Mouse (Mus musculus) A20 (cell line): ENCODE results near the gene H2al1b.
"Not testable (repeated sequence)": the region's sequence is repeated elsewhere in the genome, so short reads cannot be mapped to it uniquely, and the experiment has no call there.

Source experiments
- DNase-seq: peaks from one replicate; pipeline ENCODE4 v3.0.0-alpha.2; 2011; ENCODE audit warnings: low read depth, low spot score

H2al1b gene

DNA sequence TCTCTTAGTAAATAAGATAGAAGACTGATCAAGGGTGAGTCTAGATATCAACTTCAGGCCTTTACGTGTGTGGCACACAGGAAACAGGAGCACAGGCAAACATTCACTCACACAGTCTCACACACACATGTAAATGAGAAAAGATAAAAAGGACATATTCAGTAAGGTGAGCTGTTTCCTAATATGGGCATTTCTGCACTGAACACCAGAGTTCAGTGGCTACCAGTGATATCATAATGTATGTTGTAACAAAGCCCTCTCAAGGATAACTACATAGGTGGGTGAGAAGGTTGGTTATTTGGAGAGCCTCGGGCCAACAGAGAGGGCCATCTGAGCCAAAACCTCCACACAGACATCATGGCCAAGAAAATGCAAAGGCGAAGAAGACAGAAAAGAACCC, at the start of gene H2al1b:
TSS of gene H2al1b (plus strand) at position 301 of the 400 bp plus-strand sequence.
- DNase-seq = not testable (repeated sequence)

DNA sequence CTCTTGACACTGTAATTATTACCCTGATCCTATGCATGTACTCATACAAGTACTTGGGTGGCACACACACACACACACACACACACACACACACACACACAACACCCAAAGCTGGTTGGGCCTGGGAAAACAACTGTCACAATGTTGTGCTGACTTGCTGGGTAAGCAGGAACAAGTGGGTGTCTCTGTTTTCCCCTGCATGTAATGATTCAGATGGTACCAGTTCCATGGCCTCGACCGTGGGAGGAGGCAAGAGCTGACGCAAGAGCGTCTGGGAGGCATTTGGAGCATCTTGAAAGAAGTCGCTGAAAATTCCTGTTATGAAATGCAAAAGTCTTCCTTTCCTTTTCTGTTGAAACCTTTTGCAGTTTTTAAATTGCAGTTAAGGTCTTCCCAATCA, 48.2 kb upstream of the H2al1b start:
- no peak for DNase-seq

DNA sequence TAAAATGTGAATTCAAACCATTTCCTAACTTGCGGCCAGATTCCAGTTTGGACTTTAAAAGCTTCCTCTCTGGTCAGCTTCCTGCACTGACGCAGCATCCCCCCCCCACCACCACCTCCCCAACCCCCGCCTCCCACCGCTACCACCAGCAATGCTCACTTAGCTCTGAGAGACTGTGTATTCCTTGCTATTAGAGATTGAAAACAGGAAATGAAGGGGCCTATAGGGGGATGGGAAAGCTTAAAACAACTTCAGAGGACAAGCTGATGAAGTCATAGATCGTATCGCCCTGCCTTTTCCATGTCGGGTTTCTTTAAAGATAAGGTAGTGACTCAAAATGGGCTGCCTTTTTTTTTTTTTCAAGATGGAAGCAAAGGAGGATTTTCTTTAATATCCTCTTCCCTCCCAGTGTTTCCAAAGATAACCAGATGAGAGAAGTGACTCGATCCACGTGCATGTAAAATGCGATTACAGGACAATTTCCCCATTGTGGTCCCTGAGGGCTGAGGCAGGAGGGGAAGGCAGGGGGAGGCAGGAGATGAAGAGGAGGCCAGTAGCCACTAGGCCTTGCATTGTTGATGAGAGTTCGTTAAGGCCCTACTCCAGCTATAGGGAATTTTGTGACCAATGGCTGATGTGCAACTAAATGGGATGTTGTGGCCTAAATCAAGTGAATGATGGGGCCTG, 47.6 kb upstream of the H2al1b start:
- no peak for DNase-seq

DNA sequence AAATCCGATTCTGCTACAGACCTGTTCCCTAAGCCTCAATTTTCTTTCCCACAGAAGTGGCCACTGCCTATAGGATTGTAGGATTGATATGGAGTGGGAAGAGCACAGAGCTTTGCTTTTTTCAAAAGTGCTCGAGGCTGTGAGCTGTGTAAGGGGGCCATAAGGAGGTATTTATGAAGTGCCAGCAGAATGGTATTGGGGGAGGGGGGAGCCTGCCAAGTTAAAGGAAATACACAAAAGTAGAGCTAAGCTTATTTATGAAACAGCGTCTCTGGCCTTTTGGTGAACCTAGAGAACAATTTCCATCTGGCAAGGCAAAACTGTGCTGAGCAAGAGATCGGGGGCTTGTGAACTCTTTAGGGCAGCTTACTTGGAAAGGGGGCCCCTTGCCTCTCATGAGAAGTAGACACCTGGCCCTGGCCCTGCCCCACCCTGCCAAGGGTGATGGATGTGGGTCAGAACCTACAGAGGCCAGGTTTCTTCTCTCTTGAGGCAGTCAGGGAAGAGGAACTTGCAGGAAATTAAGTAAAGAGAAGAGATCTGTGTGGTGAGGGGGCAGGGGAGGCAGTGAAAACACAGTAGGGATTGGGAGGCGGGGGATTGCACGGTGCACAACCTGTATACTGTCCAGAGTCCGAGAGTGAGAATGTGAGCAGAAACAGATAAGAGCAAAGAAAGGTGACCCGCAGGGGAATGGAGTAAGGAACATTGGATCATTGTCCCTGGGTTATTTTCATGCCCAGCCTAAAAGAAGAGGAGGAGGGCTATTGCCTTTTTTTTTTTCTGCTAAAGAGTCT, 46.5 kb upstream of the H2al1b start:
- DNase-seq = no peak

DNA sequence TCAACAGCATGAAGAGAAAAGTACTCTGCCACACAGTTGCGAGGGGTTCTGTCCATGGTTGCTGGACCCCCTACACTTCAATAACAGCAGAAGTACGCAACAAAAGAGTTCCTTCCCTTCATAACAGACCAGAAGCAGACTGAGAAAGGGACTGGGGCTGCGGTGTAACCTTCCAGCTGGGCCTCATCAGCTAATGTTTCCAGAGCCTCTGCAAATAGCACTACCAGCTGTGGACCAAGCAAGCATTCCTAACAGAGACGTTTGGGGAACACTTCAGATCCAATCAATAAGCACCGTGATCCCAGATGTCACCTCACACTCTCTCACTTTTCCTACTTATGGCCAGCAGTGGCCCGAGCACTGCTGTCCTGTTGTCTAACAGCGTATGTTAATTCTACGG, 37.3 kb upstream of the H2al1b start:
- no peak for DNase-seq

DNA sequence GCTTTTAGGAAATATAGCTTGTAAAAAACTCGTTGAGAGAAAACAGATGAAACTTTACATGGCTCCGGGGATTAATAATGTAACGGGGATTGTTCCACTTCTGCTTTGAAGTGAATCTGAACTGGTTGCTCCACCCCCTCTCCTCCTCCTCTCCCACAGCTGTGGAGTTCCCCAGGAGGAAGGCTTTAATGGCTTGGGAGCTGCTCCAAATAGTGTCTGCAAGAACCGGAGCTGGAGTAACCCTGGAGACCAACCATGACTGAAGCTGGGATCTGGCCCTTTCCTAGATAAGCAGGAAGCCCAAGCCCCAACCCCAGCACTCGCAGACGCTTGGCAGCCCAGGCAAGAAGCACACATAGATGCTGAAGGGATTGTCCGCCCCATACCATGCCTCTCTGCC, 34.4 kb upstream of the H2al1b start:
- DNase-seq = no peak

DNA sequence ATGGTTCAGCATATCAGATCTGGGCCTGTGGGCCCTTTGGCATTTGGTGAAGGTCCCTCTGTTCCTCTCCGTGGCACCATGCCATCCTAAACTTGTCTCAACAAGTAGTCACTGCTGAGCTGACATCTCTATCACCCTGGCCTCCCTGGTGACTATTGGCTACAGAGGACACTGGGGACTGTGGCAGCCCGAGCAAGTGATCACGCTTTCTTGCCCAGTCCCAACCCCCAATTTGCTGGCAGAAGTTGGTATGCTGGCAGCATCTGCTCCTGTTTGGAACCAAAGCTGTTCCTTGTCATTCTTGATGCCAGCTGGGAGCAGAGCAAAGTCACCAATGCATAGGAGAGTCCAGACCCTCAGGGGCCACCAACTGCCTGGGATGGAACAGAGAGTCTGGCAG, 33.2 kb upstream of the H2al1b start:
- DNase-seq = no peak

DNA sequence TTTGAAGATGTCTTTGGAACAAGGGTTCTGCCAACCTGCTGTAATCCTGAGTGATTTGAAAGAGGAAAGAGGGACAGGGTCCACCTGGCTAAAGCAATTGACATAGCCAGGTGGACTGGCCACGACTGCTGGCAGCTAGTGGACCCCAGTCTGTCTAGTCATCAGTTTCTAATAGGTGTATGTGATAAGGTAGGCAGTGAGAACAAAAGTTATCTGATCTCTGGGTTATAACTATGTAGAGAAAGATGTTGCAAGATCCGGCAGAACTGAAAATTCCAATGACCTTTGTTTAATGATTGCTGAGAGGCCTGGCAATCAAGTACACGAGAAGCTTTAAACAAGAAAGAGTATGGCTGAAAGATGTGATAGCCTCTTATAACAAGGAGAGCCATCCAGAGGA, 29.0 kb upstream of the H2al1b start:
- DNase-seq = no peak

DNA sequence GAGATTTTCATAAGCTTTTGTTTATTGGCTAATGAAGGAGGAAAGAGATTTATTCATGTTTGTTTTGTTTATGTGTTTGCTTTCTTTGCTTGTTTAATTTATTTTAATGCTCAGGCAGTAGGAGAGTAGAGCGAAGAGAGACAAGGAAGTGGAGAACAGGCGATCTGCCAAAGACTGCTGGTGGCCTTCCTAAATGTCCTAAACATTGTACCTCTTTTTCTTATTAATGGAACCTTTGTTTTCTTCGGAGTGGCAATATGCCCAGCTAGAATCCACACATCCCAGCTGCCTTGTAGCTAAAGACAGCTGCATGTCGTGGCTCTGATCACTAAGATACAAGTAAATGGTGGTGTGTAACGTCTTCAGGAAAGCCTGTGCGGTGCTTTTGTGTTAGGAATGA, 25.1 kb upstream of the H2al1b start:
- no peak for DNase-seq

DNA sequence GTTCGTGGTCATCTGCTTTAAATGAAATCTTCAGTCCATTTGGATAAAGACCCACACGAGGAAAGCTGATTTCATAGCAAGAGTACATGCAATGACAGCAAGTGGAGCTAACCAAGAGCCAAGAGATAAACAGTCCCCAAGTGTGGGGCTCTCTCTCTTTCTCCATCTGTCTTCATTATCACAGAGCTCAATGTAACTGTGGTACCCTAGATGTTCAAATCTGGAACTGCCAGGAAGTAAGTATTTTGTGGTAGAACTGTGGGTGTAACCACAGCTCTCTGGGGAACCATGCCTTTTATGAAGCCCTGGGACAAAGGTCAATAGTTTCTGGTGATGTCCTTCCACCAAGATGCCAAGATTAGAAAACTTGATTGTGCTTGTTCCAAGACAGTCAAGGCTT, 21.5 kb upstream of the H2al1b start:
- no peak for DNase-seq

DNA sequence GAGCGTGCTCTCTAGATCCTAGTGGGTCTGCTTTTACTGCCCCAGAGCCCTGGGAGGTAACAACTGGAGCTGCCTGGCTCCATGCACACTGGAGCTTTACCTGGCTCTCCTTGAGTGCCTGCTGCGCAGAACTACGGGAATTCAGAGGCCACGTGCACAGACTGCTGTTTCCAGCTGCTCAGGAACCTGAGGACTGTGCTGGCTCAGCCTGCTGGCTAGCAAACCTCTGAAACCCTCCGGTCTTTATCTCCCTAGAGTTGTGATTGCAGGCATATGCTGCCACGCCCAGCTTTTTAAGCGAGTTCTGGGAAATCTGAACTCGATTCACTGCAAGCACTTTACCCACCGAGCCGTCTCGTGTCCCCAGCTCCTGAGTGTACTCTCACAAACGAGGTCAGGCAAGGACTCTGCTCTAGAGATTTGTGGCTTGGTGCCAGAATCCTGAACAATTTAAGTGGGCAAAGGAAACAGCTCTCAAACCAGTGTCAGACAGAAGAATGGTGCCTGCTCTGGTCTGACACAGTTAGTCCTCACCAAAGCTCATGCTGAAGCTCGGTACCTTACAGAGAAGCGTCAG, 13.8 kb upstream of the H2al1b start:
- no peak for DNase-seq

DNA sequence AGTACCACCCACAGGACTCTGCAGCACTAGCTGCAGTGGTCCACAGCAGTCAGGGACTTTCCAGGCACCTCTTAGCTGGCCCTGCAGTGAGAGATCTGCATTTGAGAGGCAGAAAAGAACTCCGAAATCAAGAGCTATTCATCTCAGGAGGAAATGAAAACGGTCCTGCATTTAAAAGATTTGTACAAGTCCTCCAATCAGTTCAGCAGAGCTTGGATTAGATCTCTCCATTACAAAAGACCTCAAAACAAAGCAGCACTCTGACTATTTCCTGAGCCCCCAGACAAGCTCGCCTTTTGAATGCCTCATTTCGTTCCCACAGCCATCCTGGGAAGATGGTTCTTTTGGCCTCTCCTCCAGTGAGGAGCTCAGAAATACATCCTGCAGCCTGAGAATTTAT, 13.0 kb upstream of the H2al1b start:
- DNase-seq = no peak

DNA sequence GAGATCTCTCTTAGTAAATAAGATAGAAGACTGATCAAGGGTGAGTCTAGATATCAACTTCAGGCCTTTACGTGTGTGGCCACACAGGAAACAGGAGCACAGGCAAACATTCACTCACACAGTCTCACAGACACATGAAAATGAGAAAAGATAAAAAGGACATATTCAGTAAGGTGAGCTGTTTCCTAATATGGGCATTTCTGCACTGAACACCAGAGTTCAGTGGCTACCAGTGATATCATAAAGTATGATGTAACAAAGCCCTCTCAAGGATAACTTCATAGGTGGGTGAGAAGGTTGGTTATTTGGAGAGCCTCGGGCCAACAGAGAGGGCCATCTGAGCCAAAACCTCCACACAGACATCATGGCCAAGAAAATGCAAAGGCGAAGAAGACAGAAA, 3.3 kb upstream of the H2al1b start, which contains the start of gene H2al1a:
TSS of gene H2al1a (plus strand) at position 301 of the 400 bp plus-strand sequence.
- not testable (repeated sequence) for DNase-seq

DNA sequence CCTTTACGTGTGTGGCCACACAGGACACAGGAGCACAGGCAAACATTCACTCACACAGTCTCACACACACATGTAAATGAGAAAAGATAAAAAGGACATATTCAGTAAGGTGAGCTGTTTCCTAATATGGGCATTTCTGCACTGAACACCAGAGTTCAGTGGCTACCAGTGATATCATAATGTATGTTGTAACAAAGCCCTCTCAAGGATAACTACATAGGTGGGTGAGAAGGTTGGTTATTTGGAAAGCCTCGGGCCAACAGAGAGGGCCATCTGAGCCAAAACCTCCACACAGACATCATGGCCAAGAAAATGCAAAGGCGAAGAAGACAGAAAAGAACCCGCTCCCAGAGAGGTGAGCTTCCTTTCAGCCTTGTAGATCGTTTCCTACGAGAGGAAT, 3.1 kb downstream of the H2al1b start, which contains the start of gene H2al1c:
TSS of gene H2al1c (plus strand) at position 301 of the 400 bp plus-strand sequence.
- DNase-seq = not testable (repeated sequence)

DNA sequence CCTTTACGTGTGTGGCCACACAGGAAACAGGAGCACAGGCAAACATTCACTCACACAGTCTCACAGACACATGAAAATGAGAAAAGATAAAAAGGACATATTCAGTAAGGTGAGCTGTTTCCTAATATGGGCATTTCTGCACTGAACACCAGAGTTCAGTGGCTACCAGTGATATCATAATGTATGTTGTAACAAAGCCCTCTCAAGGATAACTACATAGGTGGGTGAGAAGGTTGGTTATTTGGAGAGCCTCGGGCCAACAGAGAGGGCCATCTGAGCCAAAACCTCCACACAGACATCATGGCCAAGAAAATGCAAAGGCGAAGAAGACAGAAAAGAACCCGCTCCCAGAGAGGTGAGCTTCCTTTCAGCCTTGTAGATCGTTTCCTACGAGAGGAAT, 6.3 kb downstream of the H2al1b start, which contains the start of gene H2al1d:
TSS of gene H2al1d (plus strand) at position 301 of the 400 bp plus-strand sequence.
- not testable (repeated sequence) for DNase-seq

DNA sequence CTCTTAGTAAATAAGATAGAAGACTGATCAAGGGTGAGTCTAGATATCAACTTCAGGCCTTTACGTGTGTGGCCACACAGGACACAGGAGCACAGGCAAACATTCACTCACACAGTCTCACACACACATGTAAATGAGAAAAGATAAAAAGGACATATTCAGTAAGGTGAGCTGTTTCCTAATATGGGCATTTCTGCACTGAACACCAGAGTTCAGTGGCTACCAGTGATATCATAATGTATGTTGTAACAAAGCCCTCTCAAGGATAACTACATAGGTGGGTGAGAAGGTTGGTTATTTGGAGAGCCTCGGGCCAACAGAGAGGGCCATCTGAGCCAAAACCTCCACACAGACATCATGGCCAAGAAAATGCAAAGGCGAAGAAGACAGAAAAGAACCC, 9.4 kb downstream of the H2al1b start, which contains the start of gene H2al1e:
TSS of gene H2al1e (plus strand) at position 301 of the 400 bp plus-strand sequence.
- not testable (repeated sequence) for DNase-seq

DNA sequence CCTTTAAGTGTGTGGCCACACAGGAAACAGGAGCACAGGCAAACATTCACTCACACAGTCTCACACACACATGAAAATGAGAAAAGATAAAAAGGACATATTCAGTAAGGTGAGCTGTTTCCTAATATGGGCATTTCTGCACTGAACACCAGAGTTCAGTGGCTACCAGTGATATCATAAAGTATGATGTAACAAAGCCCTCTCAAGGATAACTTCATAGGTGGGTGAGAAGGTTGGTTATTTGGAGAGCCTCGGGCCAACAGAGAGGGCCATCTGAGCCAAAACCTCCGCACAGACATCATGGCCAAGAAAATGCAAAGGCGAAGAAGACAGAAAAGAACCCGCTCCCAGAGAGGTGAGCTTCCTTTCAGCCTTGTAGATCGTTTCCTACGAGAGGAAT, 12.6 kb downstream of the H2al1b start, which contains the start of gene H2al1f:
TSS of gene H2al1f (plus strand) at position 301 of the 400 bp plus-strand sequence.
- not testable (repeated sequence) for DNase-seq

DNA sequence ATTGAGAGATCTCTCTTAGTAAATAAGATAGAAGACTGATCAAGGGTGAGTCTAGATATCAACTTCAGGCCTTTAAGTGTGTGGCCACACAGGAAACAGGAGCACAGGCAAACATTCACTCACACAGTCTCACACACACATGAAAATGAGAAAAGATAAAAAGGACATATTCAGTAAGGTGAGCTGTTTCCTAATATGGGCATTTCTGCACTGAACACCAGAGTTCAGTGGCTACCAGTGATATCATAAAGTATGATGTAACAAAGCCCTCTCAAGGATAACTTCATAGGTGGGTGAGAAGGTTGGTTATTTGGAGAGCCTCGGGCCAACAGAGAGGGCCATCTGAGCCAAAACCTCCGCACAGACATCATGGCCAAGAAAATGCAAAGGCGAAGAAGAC, 15.7 kb downstream of the H2al1b start, which contains the start of gene H2al1g:
TSS of gene H2al1g (plus strand) at position 301 of the 400 bp plus-strand sequence.
- not testable (repeated sequence) for DNase-seq

DNA sequence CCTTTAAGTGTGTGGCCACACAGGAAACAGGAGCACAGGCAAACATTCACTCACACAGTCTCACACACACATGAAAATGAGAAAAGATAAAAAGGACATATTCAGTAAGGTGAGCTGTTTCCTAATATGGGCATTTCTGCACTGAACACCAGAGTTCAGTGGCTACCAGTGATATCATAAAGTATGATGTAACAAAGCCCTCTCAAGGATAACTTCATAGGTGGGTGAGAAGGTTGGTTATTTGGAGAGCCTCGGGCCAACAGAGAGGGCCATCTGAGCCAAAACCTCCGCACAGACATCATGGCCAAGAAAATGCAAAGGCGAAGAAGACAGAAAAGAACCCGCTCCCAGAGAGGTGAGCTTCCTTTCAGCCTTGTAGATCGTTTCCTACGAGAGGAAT, 19.0 kb downstream of the H2al1b start, which contains the start of gene H2al1h:
TSS of gene H2al1h (plus strand) at position 301 of the 400 bp plus-strand sequence.
- not testable (repeated sequence) for DNase-seq

DNA sequence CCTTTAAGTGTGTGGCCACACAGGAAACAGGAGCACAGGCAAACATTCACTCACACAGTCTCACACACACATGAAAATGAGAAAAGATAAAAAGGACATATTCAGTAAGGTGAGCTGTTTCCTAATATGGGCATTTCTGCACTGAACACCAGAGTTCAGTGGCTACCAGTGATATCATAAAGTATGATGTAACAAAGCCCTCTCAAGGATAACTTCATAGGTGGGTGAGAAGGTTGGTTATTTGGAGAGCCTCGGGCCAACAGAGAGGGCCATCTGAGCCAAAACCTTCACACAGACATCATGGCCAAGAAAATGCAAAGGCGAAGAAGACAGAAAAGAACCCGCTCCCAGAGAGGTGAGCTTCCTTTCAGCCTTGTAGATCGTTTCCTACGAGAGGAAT, 22.1 kb downstream of the H2al1b start, which contains the start of gene H2al1i:
TSS of gene H2al1i (plus strand) at position 301 of the 400 bp plus-strand sequence.
- not testable (repeated sequence) for DNase-seq

DNA sequence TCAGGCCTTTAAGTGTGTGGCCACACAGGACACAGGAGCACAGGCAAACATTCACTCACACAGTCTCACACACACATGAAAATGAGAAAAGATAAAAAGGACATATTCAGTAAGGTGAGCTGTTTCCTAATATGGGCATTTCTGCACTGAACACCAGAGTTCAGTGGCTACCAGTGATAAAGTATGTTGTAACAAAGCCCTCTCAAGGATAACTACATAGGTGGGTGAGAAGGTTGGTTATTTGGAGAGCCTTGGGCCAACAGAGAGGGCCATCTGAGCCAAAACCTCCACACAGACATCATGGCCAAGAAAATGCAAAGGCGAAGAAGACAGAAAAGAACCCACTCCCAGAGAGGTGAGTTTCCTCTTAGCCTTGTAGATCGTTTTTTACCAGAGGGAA, 25.3 kb downstream of the H2al1b start, which contains the start of gene H2al1j:
TSS of gene H2al1j (plus strand) at position 301 of the 400 bp plus-strand sequence.
- not testable (repeated sequence) for DNase-seq

DNA sequence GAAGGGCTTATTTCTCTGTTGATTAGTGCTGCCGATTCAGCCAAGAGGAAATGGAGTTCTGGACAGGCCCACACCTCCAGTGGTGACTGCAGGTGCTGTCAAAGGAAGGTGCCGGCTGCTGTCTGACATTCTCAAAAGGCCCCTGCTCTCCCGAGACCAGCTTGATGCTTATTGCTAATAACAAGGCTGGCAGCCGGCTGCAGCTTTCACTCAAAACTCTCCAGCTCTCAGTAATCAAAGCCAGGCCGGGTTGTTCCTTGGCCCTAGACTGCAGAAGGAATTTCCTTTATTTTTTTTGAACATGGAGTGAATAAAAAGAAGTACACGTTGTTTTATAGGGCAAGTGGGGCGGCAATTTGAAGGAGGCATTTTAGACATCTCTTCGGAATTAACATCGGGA, 43.5 kb downstream of the H2al1b start:
- no peak for DNase-seq
